Mouse (Mus musculus) lung, postnatal 0 days (tissue): Measurements from ENCODE around the gene Dnajc9. TPM values are rescaled to one million over a fixed set of nuclear protein-coding genes. Genes with fewer than 3 reads are reported as not detected.

Experiments
- ATAC-seq: fragments of 200-750 bp; cut with Nextera tagmentation; 2 replicates; pipeline ENCODE4 v1.8.0; 2017; ENCODE audit warnings: moderate library complexity
- DNase-seq: peaks from one replicate; pipeline ENCODE4 v3.0.0-alpha.2; 2016; ENCODE audit warnings: low spot score
- H3K27ac ChIP-seq: fragments of 300-500 bp; sonication (generic); 2 replicates; pipeline ENCODE4 v1.5.1; 2014; ENCODE audit warnings: antibody characterized with exemption, mild to moderate bottlenecking, low read length, mixed read lengths
- H3K27me3 ChIP-seq: fragments of 300-500 bp; sonication (generic); replicated peaks from 2 replicates; pipeline ENCODE4 v1.6.1; 2014; ENCODE audit warnings: low read length, mixed read lengths; ENCODE audit not compliant: insufficient read depth
- H3K36me3 ChIP-seq: fragments of 300-500 bp; sonication (generic); 2 replicates; pipeline ENCODE4 v1.6.1; 2014; ENCODE audit warnings: low read length, mixed read lengths; ENCODE audit not compliant: insufficient read depth
- H3K4me1 ChIP-seq: fragments of 300-500 bp; sonication (generic); 2 replicates; pipeline ENCODE4 v1.6.1; 2014; ENCODE audit warnings: antibody characterized with exemption, low read depth, low read length, mixed read lengths; ENCODE audit not compliant: insufficient read depth
- H3K4me2 ChIP-seq: fragments of 300-500 bp; sonication (generic); replicated peaks from 2 replicates; pipeline ENCODE4 v1.6.1; 2014; ENCODE audit warnings: low read depth, mild to moderate bottlenecking, low read length, moderate library complexity, mixed read lengths
- H3K4me3 ChIP-seq: fragments of 300-500 bp; sonication (generic); 2 replicates; pipeline ENCODE4 v1.5.1; 2014; ENCODE audit warnings: low read depth, low read length
- H3K9ac ChIP-seq: fragments of 300-500 bp; sonication (generic); replicated peaks from 2 replicates; pipeline ENCODE4 v1.6.1; 2014; ENCODE audit warnings: low read depth, mild to moderate bottlenecking
- H3K9me3 ChIP-seq: fragments of 300-500 bp; sonication (generic); 2 replicates; pipeline ENCODE4 v1.6.1; 2016; ENCODE audit warnings: low read length, mixed read lengths
- CTCF ChIP-seq: IDR thresholded peaks from 2 replicates; pipeline ENCODE4 v1.5.1; 2016; ENCODE audit warnings: antibody characterized with exemption, mild to moderate bottlenecking
- EP300 ChIP-seq: IDR thresholded peaks from 2 replicates; pipeline ENCODE4 v1.6.1; 2016; ENCODE audit warnings: antibody characterized with exemption, mild to moderate bottlenecking, control low read depth
- WGBS: fragments of 180-500 bp; shearing (Covaris S2); extraction: QIAGEN DNeasy Blood & Tissue Kit; methylation state at CpG from one replicate; pipeline ENCODE4 v1.1.7; 2014; 5-methylcytosine and 5-hydroxymethylcytosine counted together
- polyA plus RNA-seq: library from polyadenylated mRNA; unstranded; fragments of >200 nt; fragmentation: Nextera tagmentation; extraction: Ambion mirVana; gene quantifications from 2 replicates; pipeline ENCODE4 v1.2.1, GENCODE M21; 2015

The Dnajc9 gene
- polyA plus RNA-seq, 1 experiment from 2014 or later = 34.7 TPM

GRCm38 (mm10) chr14:20392326-20392725 is 3.6 kb upstream of the Dnajc9 start:
- H3K9me3 ChIP-seq = no peaks in the 10 kb centered on the region
- H3K9ac ChIP-seq = no peak overlapping the region
- H3K4me3 ChIP-seq = no peak overlapping the region
- H3K27me3 ChIP-seq = no peaks in the 10 kb centered on the region
- no peak for TF ChIP-seq CTCF
- 83% methylated on average over 3 of the region's 4 CpGs for WGBS
- H3K36me3 ChIP-seq = no peaks in the 10 kb centered on the region
- no peak overlapping the region for H3K27ac ChIP-seq
- peaks cover 10% of the 10 kb centered on the region; the same call in 1 of the 2 replicates for H3K4me1 ChIP-seq
- DNase-seq = no peak
- no peak overlapping the region for H3K4me2 ChIP-seq
- ATAC-seq = no peak

- WGBS = 84% methylated on average over 8 of the region's 8 CpGs
- no peaks in the 10 kb centered on the region for H3K9me3 ChIP-seq
- DNase-seq (no peak), ATAC-seq (no peak)
- TF ChIP-seq EP300 = no peak
- TF ChIP-seq CTCF = no peak
- H3K27ac ChIP-seq = 0 out of 2 replicates have a peak overlapping the region, but pooled peaks have one; percentile 64
- H3K4me1 ChIP-seq = peaks cover 10% of the 10 kb centered on the region; the same call in 1 of the 2 replicates
- no peak overlapping the region for H3K4me3 ChIP-seq
- no peaks in the 10 kb centered on the region for H3K27me3 ChIP-seq
- no peaks in the 10 kb centered on the region for H3K36me3 ChIP-seq
- H3K9ac ChIP-seq = no peak overlapping the region
- peak overlapping the region; percentile 85; the same call in 1 of the 2 replicates for H3K4me2 ChIP-seq
Observed at GRCm38 (mm10) chr14:20389446-20390079, 853 bp upstream of the Dnajc9 start.

GRCm38 (mm10) chr14:20379753-20380430 is 8.8 kb downstream of the Dnajc9 start:
- H3K4me3 ChIP-seq = no peak overlapping the region
- H3K9ac ChIP-seq = no peak overlapping the region
- WGBS = 82% methylated on average over 9 of the region's 9 CpGs
- no peaks in the 10 kb centered on the region for H3K4me1 ChIP-seq
- no peak overlapping the region for H3K4me2 ChIP-seq
- peaks cover 13% of the 10 kb centered on the region; the same call in 1 of the 2 replicates for H3K36me3 ChIP-seq
- ATAC-seq (no peak), DNase-seq (no peak)
- no peak for TF ChIP-seq EP300
- no peak for TF ChIP-seq CTCF
- no peaks in the 10 kb centered on the region for H3K9me3 ChIP-seq
- H3K27ac ChIP-seq = peak overlapping the region; percentile 6; the same call in 1 of the 2 replicates
- H3K27me3 ChIP-seq = no peaks in the 10 kb centered on the region

GRCm38 (mm10) chr14:20379087-20379640 is 9.5 kb downstream of the Dnajc9 start:
- 55% methylated on average over 5 of the region's 5 CpGs for WGBS
- Histone ChIP-seq H3K27me3 (no peaks in the 10 kb centered on the region), H3K4me2 (no peak overlapping the region), H3K27ac (peak overlapping the region; percentile 76), H3K36me3 (peaks cover 15% of the 10 kb centered on the region; the same call in 1 of the 2 replicates), H3K4me3 (no peak overlapping the region), H3K9me3 (no peaks in the 10 kb centered on the region), H3K4me1 (no peaks in the 10 kb centered on the region), H3K9ac (no peak overlapping the region)
- TF ChIP-seq CTCF (no peak), EP300 (peak; percentile 47; the same call in 1 of the 2 replicates)
- DNase-seq = peak; percentile 89
- peak; percentile 91 for ATAC-seq

GRCm38 (mm10) chr14:20378313-20379061 is 10.2 kb downstream of the Dnajc9 start:
- DNase-seq (peak; percentile 79), ATAC-seq (peak; percentile 70)
- no peaks in the 10 kb centered on the region for H3K4me1 ChIP-seq
- H3K36me3 ChIP-seq = peaks cover 20% of the 10 kb centered on the region; the same call in 1 of the 2 replicates
- WGBS = 27% methylated on average over 13 of the region's 13 CpGs
- no peaks in the 10 kb centered on the region for H3K9me3 ChIP-seq
- H3K4me2 ChIP-seq = peak overlapping the region; percentile 27; the same call in 1 of the 2 replicates
- no peaks in the 10 kb centered on the region for H3K27me3 ChIP-seq
- TF ChIP-seq EP300 = no peak
- peak; percentile 75 for TF ChIP-seq CTCF
- no peak overlapping the region for H3K9ac ChIP-seq
- peak overlapping the region; percentile 76 for H3K27ac ChIP-seq
- H3K4me3 ChIP-seq = no peak overlapping the region

GRCm38 (mm10) chr14:20377112-20377521 is 11.6 kb downstream of the Dnajc9 start:
- Histone ChIP-seq H3K4me1 (no peaks in the 10 kb centered on the region), H3K9ac (no peak overlapping the region), H3K9me3 (no peaks in the 10 kb centered on the region), H3K4me3 (no peak overlapping the region), H3K36me3 (peaks cover 20% of the 10 kb centered on the region; the same call in 1 of the 2 replicates), H3K4me2 (no peak overlapping the region), H3K27ac (no peak overlapping the region), H3K27me3 (no peaks in the 10 kb centered on the region)
- no peak for TF ChIP-seq CTCF
- no peak for TF ChIP-seq EP300
- no peak for ATAC-seq
- peak; percentile 28 for DNase-seq
- 52% methylated on average over 4 of the region's 4 CpGs for WGBS
